Mouse (Mus musculus) retina, embryonic 14.5 days (tissue): ENCODE data around the gene Sema6d.

Experiments used
- DNase-seq: peaks from one replicate; pipeline ENCODE4 v3.0.0-alpha.2; 2015; ENCODE audit warnings: low spot score

Sema6d gene

GRCm38 (mm10) chr2:124613671-124614210, 524.0 kb downstream of the Sema6d start:
- no peak for DNase-seq

DNA sequence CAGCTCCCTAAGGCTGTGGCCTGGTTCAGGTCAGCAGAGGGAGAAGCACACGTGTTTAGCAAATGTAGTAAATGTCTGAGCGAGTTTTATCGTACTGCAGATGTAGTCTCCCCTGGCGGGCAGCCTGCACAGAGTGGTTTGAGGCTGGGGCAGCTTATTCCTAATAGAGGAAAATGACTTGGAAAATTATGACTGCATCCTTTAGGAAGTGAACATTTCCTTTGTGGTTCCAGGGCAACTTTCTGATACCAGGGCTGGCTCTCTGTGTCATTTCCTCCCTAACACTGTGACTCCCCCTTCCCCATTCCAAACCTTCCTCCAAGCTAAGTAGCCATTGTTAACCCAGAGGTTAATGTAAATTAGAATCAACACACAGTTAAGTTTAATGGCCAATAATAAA, 527.0 kb downstream of the Sema6d start:
- DNase-seq, result no peak

DNA sequence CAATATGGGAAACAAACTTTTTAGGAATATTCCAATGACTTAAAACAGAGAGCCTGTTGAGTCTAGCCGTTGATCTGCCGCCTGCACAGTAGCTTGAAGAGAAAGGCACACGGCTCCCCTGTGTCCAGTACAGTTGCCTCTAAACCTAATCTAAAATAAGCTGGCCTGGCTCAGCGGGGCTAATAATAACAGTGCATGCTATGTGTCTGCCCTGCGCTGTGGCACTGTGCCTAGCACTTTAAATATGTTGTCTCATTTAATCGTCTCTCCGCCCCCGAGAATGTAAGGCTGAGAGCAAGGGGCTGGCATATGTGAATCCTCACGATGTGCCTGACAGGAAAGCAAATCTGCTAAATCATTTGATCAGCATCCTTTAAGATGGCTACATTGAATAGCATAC, 527.7 kb downstream of the Sema6d start:
- DNase-seq, result no peak

- no peak for DNase-seq
Observed at GRCm38 (mm10) chr2:124618091-124618490, 528.3 kb downstream of the Sema6d start.

DNA sequence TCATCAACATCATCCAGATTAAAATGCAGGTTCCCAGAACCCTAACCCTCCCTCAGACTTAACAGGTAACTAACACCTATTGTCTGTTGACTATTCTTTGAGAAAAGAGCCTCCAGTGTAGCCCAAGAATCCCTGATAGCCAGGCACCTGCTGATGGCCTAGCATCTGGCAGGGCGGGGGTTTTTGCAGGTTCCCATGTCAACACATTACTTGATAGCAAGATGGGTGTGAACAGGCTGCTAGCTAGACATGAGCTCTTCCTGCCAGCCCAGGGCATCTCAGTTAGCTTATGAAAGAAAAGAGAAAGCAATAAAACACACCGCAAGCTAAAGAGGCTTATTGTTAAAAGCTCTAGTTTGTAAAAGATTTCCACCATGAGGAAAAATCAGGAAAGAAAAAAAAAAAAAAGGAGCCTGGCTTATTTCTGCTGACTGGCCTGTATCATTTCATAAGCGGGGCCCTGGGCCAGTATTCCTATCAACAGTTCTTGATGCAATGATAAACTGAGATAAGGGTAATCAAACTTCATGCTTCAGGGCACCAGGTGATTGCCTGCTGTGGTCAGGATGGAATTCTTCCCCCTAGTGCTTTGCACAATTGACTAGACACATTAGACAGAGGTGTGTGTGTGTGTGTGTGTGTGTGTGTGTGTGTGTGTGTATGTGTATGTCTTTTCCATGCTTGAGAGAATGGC, 528.9 kb downstream of the Sema6d start:
- DNase-seq, result no peak

DNA sequence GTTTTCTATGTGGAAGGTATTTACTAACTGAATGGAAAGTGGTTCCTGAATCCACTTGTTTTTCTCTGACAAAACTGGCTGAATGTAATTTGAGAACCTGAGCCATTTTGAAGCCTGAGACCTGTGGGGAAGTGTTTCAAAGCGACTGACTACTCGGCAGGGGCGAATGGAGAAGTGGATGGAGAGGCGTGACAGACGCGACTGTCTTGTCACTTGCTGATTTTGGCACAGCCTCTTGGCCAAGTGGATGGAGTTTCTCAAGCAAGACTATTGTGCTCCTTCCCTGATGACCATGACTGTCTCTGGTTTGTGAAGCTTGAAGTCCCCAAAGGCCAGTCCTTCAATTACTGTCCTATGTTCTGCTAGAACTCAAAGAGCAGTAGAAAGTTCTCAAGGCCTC, 530.7 kb downstream of the Sema6d start:
- DNase-seq, result no peak

DNA sequence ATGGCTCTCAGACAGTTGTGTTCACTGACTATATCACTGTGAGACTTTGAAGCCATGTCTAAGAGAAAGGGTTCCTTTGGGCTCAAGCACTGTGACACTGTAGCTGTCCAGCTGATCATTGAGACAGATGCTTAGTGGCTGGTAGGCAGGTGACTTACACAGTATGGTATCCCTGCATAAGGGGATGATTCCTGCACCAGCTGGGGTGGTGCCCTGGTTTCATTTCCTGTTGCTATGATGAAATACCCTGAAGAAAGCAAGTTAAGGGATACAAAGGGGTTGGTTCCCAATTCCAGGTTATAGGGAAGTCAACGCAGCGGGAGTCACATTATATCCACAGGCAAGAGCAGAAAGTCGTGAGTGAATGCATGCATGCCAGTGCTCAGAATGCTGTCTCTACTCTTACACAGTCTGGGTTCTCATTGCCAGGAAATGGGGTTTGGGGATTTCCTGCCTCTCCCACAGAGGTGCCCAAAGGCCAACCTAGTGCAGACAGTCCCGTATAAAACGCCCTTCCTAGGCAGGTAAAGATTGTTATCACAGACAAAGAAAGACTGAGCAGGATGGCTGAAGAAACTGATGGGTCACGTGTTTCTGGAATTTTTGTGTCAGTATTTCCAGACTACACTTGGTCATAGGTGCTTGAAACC, 532.3 kb downstream of the Sema6d start:
- no peak for DNase-seq

DNA sequence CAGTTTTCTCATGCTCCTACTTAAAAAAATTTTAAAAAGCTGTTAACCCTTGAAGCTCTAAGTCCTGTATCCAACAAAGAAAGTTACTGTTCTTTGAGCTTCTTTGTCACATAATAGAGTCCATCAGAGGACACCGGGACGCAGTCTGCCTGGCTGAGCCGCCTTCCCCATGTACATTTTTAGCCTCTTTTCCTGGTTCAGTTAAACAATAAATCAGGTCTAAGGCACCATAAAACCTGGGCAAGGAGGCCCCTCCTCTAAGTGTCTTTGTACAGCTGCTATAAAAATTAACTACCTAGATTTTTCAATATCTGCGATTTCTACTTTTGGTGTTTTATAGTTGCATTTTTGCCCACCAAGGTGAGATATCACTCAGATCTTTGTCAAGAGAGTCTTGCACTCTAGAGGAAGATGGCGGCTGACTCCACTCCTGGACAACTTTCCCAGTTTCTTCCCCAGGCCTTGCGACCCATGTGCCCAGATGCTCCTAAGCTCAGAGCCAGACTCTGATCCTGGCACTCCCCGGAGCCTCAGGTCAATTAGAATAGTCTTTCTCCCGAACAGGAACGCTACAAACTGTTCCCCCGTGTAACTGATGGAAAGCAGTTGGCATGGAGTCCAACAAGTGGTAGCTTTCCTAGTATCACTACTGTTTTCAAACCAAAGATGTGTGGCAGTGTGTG, 534.6 kb downstream of the Sema6d start:
- no peak for DNase-seq

- no peak for DNase-seq
Observed at GRCm38 (mm10) chr2:124626425-124626824, 536.7 kb downstream of the Sema6d start.

GRCm38 (mm10) chr2:124627664-124628063, 537.9 kb downstream of the Sema6d start:
- DNase-seq, result no peak

DNA sequence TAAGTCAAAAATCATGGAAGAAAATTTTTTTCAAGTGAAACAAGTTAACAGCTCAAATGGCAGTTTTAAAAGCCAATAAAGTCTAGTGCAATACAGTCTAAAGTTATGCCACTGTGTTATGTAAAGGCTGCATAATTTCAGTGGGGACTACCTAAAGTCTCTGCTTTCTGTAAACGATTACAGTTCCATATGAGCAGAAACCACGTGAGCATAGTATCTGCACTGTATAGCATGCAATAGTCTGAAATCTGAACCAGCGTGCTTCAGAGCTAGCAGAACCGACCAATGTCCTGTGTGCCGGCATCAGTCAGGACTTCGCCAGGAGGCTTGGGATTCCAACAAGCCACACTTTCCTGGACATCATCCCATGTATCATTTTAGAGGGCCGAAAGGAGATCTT, 538.9 kb downstream of the Sema6d start:
- no peak for DNase-seq

GRCm38 (mm10) chr2:124634400-124634998, 544.7 kb downstream of the Sema6d start:
- no peak for DNase-seq

DNA sequence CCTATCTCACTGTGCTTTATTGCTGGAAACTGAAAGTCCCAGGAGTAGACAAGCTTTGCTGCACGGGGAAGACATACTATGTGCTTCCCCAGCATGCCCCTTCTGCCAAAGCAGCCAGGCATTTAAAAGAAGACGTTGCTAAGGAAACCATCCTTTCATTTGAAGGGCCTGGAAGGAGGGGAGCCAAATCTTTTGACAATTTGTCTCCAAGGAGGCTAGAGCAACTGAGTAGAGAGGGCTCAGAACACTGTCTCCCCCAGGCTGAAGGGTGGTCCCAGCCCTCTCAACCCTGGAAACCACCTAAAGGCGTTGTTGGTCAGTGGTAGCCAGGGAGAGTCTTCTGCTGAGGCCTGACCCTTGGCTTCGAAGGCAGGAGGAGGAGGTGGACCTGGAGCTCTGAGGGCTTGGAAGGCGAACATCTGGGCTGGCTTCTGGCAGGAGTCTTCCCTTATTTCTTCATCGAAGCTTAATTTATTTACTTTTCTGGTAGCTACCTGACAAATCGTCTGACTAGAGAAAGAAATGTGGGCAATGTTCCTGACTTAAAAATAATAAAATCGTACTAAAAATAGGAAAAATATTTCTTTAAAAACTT, 545.6 kb downstream of the Sema6d start:
- DNase-seq, result no peak

DNA sequence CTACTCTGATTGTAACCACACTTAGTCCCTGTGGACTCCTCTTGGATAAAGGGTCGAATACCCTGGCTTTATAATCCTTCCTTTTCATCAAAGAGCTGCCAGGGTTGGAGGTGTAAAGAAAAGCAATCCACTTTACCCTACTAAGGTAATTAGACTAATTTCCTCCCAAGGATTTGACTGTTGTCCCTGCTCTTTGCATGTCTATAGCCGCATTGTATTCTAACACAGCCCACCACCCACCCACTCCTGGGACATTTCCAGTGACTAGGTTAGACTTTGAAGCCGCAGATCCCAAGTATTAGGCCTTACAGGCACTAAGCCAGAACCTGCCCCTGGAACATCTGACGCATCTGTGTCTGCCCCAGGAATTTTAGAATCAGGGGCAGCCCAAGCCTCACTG, 547.3 kb downstream of the Sema6d start:
- DNase-seq, result no peak

GRCm38 (mm10) chr2:124639221-124639963, 549.6 kb downstream of the Sema6d start:
- no peak for DNase-seq

DNA sequence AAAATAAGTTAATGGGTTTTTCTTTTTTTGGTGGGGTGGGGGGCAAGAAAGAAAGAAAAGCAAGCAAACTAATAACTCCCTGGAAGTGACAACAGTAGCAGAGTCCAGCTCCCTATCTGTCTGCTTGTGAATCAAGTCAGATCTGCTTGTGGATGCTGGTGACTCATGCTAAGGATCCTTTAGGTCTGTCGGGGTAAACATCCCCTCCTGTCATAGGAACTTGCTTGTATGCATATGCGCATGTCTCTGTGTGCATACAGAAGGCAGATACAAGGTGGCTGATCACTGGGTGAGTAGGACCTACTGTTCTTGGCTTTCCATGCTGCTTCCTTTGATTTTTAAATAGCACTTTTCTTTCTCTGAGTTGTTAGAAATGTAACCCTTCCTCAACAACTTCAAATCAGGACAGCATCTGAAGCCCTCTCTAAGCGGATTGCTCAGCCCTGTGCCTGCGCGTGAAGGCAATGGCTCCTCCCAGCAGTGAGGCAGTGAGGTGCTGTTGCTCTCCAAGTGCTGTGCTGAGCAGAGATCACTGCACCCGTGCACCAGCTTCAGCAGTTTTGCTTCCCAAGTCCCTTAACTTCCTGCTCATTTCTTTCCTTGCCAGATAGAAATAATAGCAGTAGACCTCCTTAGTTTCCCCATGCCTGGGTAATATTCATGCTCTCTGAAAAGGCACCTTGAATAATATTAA, 550.9 kb downstream of the Sema6d start:
- DNase-seq, result peak; percentile 11

GRCm38 (mm10) chr2:124641194-124641558, 551.4 kb downstream of the Sema6d start:
- peak; percentile 11 for DNase-seq

DNA sequence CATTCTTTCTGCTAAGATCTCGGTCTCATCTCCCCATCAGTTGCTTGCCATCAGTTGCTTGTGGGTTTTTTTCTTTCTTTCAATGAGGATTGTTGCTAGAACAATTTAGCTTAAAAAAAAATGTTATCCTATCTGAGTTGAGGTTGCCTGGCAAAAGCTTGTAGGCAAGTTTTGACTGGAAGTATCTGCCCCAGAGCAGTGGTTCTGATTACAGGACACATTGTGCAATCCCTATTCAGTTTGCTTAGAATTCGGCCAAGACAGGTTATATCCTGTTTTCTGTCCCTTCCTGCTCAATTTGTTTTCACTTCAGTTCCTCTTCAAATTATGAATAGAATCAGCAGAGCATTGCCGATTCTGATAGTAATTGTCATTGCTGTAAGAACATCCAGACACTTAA, 552.4 kb downstream of the Sema6d start:
- no peak for DNase-seq

DNA sequence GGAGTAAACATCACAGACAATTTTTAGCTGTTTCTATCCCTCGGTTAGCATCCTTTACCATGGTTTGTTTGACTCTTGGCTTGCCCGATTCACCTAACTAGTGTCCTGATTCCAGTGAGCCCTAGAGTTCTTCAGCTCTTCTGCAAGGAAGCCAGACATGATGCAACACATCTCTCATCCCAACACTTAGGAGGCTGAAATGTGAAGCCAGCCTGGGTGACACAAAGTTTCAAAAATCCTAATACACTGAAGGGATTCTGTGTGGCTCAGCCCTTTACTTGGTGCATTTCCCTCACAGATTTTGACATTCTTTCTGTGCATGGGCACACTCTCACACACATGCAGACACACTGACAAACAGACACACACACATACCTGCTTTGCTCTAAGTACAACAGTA, 560.8 kb downstream of the Sema6d start:
- DNase-seq, result no peak

GRCm38 (mm10) chr2:124651146-124651545, 561.4 kb downstream of the Sema6d start:
- DNase-seq, result no peak

DNA sequence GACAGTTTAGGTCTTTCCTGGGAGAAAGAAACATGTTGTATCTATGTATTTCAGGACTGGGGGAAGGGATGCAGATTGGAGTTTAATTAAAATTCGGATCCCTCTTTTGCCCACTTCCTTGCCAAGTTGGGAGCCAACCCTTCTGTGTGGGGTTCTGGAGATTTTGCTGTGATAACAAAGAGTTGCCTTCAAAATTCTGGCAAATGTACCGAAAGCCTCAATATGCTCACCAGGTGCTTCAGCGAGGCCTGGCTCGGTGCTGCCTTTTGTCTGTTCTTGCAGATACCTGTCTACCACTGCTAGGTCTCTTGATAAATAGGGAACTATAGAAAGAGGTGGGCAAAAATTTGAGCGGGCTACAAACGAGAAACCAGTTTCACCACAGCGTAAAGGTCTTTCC, 563.4 kb downstream of the Sema6d start:
- no peak for DNase-seq
